Mouse (Mus musculus) left cerebral cortex, adult 2 months (tissue): ENCODE results near the gene Olfr676. TPM values are rescaled to one million over a fixed set of nuclear protein-coding genes. Genes with fewer than 3 reads are reported as not detected.
"Not testable (repeated sequence)": the region's sequence is repeated elsewhere in the genome, so short reads cannot be mapped to it uniquely, and the experiment has no call there.

ENCODE experiments used
- DNase-seq, 2 experiments: peaks; one replicate each; pipeline ENCODE4 v3.0.0; 2021 to 2022; ENCODE audit warnings: low spot score in 2 of 2, mixed read lengths in 1 of 2; ENCODE audit errors: extremely low spot score in 1 of 2
- H3K27ac ChIP-seq: fragments of 200-600 bp; 2 replicates; pipeline ENCODE4 v1.8.1; 2022
- H3K4me3 ChIP-seq: fragments of 200-600 bp; 2 replicates; pipeline ENCODE4 v1.8.1; 2022
- CTCF ChIP-seq: fragments of 200-600 bp; IDR thresholded peaks from 2 replicates; pipeline ENCODE4 v1.8.1; 2022; ENCODE audit warnings: antibody characterized with exemption, mild to moderate bottlenecking, moderate library complexity
- intact Hi-C: fragments of 180-260 bp; cut with DNase I; formaldehyde crosslinking; loops from one replicate; pipeline ENCODE4 v1.15.1; 2025
- long read RNA-seq, 2 experiments: library from polyadenylated mRNA; stranded (forward); transcript quantifications; one replicate each; pipeline ENCODE4 v2.0.0; 2021; ENCODE audit warnings: borderline mapping rate in 2 of 2
- total RNA-seq, 2 experiments: library from RNA; stranded (reverse); gene quantifications; 2 replicates each; pipeline ENCODE4 v1.2.3; 2021

Gene Olfr676
- not detected for total RNA-seq
- long read RNA-seq, experiment 1, result 0 reads
- long read RNA-seq, experiment 2, result 0 reads

DNA sequence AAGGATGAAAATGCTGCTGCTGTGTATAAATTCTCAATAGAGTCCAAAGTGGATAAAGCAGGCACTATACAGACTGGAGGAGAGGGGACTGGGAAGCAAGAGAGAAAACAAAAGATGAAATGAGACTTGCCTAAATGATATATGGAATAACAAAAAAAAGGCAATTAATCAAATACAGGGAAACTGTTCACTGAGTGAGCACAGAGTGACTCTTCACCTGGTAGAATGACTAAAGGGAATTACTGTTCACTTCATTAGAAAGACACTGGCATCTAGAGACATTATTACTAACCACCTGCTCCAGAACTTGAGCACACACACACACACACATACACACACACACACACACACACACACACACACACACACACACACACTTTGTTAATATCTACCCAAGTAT lies at the start of gene Olfr676:
TSS of gene Olfr676 (plus strand) at position 301 of the 400 bp plus-strand sequence.
- intact Hi-C loops, result no loop called here
- no peak within 1 kb of the TSS for H3K27ac ChIP-seq
- DNase-seq, result no peak
- no peak within 1 kb of the TSS for H3K4me3 ChIP-seq
- no peak for TF ChIP-seq CTCF

DNA sequence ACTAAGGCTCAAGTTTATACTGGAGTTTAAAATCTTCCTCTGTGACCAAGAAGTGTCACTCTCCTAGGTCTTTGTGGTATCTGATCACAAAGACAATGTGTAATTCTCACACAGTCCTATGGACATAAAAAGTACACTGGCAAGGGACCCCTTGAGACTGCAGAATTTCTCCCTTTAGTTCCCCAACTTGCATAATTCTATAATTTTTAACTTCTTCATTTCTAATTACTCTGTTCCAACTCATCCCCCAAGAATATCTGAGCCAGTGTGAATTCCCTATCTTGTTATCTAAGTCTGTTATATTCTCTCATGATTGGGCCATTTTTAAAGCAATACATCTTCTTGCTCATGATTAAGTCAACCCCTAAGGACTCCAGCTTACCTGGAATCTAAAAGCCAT lies 30.6 kb upstream of the Olfr676 start, which contains the start of gene Olfr672:
TSS of gene Olfr672 (minus strand) at position 101 of the 400 bp plus-strand sequence.
- H3K4me3 ChIP-seq, result no peak within 1 kb of the TSS
- H3K27ac ChIP-seq, result no peak within 1 kb of the TSS
- intact Hi-C loops, result no loop called here
- DNase-seq, result no peak
- no peak for TF ChIP-seq CTCF

DNA sequence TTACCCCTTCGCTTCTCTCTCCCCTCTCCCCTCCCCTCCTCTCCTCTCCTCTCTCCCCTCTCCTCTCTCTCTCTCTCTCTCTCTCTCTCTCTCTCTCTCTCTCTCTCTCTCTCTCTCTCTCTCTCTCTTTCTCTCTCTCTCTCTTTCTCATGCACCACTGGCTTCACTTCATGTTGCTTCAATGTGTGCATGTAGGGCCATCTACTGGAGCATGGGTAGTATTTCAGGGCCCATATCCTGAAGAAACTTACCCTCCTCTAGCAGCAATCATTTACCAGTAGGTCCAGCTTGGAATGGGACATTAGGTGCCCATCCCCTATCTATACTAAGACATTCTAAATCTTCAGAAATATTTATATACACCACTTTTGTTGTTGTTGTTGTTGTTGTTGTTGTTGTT lies 10.0 kb upstream of the Olfr676 start:
- intact Hi-C loops, result no loop called here
- Histone ChIP-seq H3K4me3 (no peak overlapping the region), H3K27ac (no peak overlapping the region)
- peak; percentile 24 for TF ChIP-seq CTCF
- no peak for DNase-seq

DNA sequence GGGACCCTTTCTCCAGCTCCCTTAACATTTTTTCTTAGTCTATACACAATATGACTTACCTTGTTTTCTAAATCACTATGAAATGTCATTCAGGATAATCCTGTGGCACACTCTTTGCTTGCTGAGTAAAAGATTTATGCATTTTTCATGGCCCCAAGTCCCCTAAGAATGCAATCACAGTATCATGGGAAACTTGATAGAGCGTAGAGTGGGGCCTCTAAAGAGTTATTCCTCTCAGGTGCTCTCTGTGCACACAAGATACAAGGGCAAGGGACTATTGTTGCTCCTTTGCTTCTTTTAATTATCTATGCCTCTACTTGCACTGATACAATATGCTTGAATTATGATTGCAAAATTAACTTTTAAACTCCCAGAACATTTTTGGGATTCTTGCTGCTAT lies 4.1 kb upstream of the Olfr676 start, which contains the start of gene Olfr675:
TSS of gene Olfr675 (minus strand) at position 101 of the 400 bp plus-strand sequence.
- Histone ChIP-seq H3K27ac (no peak within 1 kb of the TSS), H3K4me3 (no peak within 1 kb of the TSS)
- no peak for DNase-seq
- intact Hi-C loops, result no loop called here
- TF ChIP-seq CTCF, result no peak

- H3K4me3 ChIP-seq, intact Hi-C loops, DNase-seq, H3K27ac ChIP-seq: not testable (repeated sequence)
These were observed 1.3 kb downstream of the Olfr676 start for GRCm38 (mm10) chr7:105033836-105034235.

DNA sequence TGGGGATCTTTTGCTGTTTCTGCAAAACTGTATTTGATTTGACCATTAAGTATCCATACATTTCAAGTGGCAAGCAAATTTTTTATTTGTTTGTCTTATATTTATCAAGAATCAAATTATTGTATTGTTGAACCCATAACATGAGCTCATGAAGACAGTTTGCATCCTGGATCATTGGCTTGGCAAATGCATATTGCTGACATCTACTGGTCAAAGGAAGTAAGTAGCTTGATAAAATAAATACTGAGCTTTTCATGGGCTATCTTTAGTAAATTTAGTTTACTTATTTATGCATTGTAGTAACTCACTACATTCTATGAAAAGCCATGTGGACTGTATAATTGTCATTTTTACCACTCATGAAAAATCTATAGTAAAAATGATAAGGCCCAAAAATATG lies 26.5 kb downstream of the Olfr676 start:
- intact Hi-C loops, result no loop called here
- H3K4me3 ChIP-seq, result no peak overlapping the region
- peak; percentile 31 for TF ChIP-seq CTCF
- no peak overlapping the region for H3K27ac ChIP-seq
- DNase-seq, result no peak

GRCm38 (mm10) chr7:105064175-105064574 lies 31.7 kb downstream of the Olfr676 start, which contains the start of gene Olfr678:
Gene Olfr678 (plus strand): TSS chr7:105064475.
- TF ChIP-seq CTCF, result no peak
- Histone ChIP-seq H3K27ac (no peak within 1 kb of the TSS), H3K4me3 (no peak within 1 kb of the TSS)
- intact Hi-C loops, result no loop called here
- DNase-seq, result no peak

DNA sequence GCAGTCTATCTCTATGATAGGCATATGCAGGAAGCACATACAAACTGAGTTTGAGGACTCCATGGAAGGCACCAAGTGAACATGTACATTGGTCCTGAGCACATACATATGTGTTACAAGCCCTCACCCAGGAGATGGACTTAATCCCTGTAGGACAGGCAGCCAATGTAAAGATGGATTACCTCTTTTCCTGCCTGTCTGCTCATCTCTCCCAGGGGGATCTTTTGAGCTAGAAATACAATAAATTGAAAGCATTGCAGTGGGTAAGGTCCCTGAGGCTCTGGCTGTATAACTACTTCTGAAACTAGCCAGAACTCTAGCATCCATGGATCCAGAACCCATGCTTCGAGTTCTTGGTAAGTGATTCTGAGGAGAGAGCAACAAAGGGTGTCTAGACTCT lies 48.4 kb downstream of the Olfr676 start, which contains the start of gene Olfr679:
TSS of gene Olfr679 (plus strand) at position 301 of the 400 bp plus-strand sequence.
- no peak for DNase-seq
- Histone ChIP-seq H3K27ac (no peak within 1 kb of the TSS), H3K4me3 (no peak within 1 kb of the TSS)
- no peak for TF ChIP-seq CTCF
- intact Hi-C loops, result no loop called here

Other genes starting within 250 kb of the Olfr676 start
- not detected for gene Usp17lb, start 190.1 kb upstream of the Olfr676 start, total RNA-seq
- not detected for gene Usp17la, start 175.7 kb upstream of the Olfr676 start, total RNA-seq
- not detected for gene Olfr665, start 154.7 kb upstream of the Olfr676 start, total RNA-seq
- gene Olfr666, start 136.7 kb upstream of the Olfr676 start, total RNA-seq, result not detected
- not detected for gene Olfr667, start 111.2 kb upstream of the Olfr676 start, total RNA-seq
- not detected for gene Olfr668, start 104.6 kb upstream of the Olfr676 start, total RNA-seq
- gene Olfr669, start 98.5 kb upstream of the Olfr676 start, total RNA-seq, result not detected
- gene Olfr670, start 70.1 kb upstream of the Olfr676 start, total RNA-seq, result not detected
- gene Olfr671, start 53.6 kb upstream of the Olfr676 start, total RNA-seq, result not detected
- gene Olfr672, start 30.7 kb upstream of the Olfr676 start, total RNA-seq, result not detected
- gene Olfr675, start 4.2 kb upstream of the Olfr676 start, total RNA-seq, result not detected
- not detected for gene Olfr677, start 18.7 kb downstream of the Olfr676 start, total RNA-seq
- not detected for gene Olfr678, start 31.8 kb downstream of the Olfr676 start, total RNA-seq
- gene Olfr679, start 48.5 kb downstream of the Olfr676 start, total RNA-seq, result not detected
- not detected for gene Olfr680-ps1, start 60.1 kb downstream of the Olfr676 start, total RNA-seq
- gene Olfr681, start 84.1 kb downstream of the Olfr676 start, total RNA-seq, result not detected
- not detected for gene Olfr683, start 114.3 kb downstream of the Olfr676 start, total RNA-seq
- not detected for gene Olfr684, start 131.0 kb downstream of the Olfr676 start, total RNA-seq
- gene Olfr685, start 153.3 kb downstream of the Olfr676 start, total RNA-seq, result not detected
- gene Olfr686, start 174.8 kb downstream of the Olfr676 start, total RNA-seq, result not detected